Mouse (Mus musculus): Measurements from ENCODE around the gene Cdk2ap2. TPM values are rescaled to one million over a fixed set of nuclear protein-coding genes. Genes with fewer than 3 reads are reported as not detected.

The Cdk2ap2 gene
- polyA plus RNA-seq, 1 experiment, result 247 TPM

DNA sequence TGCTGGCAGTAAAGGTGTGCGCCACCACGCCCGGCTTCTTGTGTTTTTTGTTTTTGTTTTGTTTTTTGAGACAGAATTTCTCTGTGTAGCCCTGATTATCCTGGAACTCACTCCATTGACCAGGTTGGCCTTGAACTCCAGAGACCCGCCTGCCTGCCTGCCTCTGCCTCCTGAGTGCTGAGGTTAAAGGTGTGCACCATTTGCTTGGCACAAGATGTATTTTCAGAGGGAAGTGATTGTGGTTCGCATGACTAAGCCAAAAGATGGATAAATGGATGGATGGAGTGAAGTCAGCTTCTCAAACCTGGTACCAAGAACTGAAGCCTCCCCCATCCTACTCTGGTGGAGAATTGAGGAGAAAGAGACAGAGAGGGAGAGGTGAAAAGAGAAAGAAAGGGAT is 42.4 kb upstream of the Cdk2ap2 start:
- 91% methylated on average over 5 of the region's 5 CpGs for WGBS
- TF ChIP-seq POLR2A (IDR thresholded peaks at IDR 0.05; ENCODE audit: low read depth, low read length), result no peak
- no peak for TF ChIP-seq CTCF (IDR thresholded peaks at IDR 0.05; ENCODE audit: extremely low read depth, insufficient read depth, insufficient read length, insufficient replicate concordance)
- no peaks in the 10 kb centered on the region for H3K36me3 ChIP-seq (ENCODE audit: control insufficient read depth, insufficient read depth, low read length)
- DNase-seq (ENCODE audit: low read depth in 1 of 2, low spot score in 2 of 2), result no peak
- peaks cover under 1% of the 10 kb centered on the region; the same call in 1 of the 2 replicates for H3K4me1 ChIP-seq (ENCODE audit: control insufficient read depth, insufficient read depth, insufficient read length)
- H3K27ac ChIP-seq (ENCODE audit: insufficient read depth, low read length), result no peak overlapping the region
- H3K4me3 ChIP-seq (ENCODE audit: extremely low read depth, insufficient read depth, insufficient read length), result no peak overlapping the region
- H3K27me3 ChIP-seq (ENCODE audit: control insufficient read depth, insufficient read depth, low read length), result no peaks in the 10 kb centered on the region

- Histone ChIP-seq H3K36me3 (ENCODE audit: control insufficient read depth, insufficient read depth, low read length) (no peaks in the 10 kb centered on the region), H3K4me1 (ENCODE audit: control insufficient read depth, insufficient read depth, insufficient read length) (peaks cover 2% of the 10 kb centered on the region; the same call in 1 of the 2 replicates), H3K27ac (ENCODE audit: insufficient read depth, low read length) (no peak overlapping the region), H3K27me3 (ENCODE audit: control insufficient read depth, insufficient read depth, low read length) (no peaks in the 10 kb centered on the region), H3K4me3 (ENCODE audit: extremely low read depth, insufficient read depth, insufficient read length) (no peak overlapping the region)
- no peak for DNase-seq (ENCODE audit: low read depth in 1 of 2, low spot score in 2 of 2)
- WGBS, result 81% methylated on average over 8 of the region's 8 CpGs
- no peak for TF ChIP-seq CTCF (IDR thresholded peaks at IDR 0.05; ENCODE audit: extremely low read depth, insufficient read depth, insufficient read length, insufficient replicate concordance)
- TF ChIP-seq POLR2A (IDR thresholded peaks at IDR 0.05; ENCODE audit: low read depth, low read length), result no peak
These were observed 41.6 kb upstream of the Cdk2ap2 start for GRCm38 (mm10) chr19:4055216-4055946.

GRCm38 (mm10) chr19:4055947-4056693 is 40.9 kb upstream of the Cdk2ap2 start:
- DNase-seq (ENCODE audit: low read depth in 1 of 2, low spot score in 2 of 2), result no peak
- Histone ChIP-seq H3K4me3 (ENCODE audit: extremely low read depth, insufficient read depth, insufficient read length) (no peak overlapping the region), H3K27ac (ENCODE audit: insufficient read depth, low read length) (no peak overlapping the region), H3K27me3 (ENCODE audit: control insufficient read depth, insufficient read depth, low read length) (no peaks in the 10 kb centered on the region), H3K36me3 (ENCODE audit: control insufficient read depth, insufficient read depth, low read length) (no peaks in the 10 kb centered on the region), H3K4me1 (ENCODE audit: control insufficient read depth, insufficient read depth, insufficient read length) (peaks cover 2% of the 10 kb centered on the region; the same call in 1 of the 2 replicates)
- TF ChIP-seq POLR2A (IDR thresholded peaks at IDR 0.05; ENCODE audit: low read depth, low read length) (no peak), CTCF (IDR thresholded peaks at IDR 0.05; ENCODE audit: extremely low read depth, insufficient read depth, insufficient read length, insufficient replicate concordance) (no peak)
- WGBS, result 84% methylated on average over 15 of the region's 15 CpGs

GRCm38 (mm10) chr19:4056727-4057126 is 40.3 kb upstream of the Cdk2ap2 start:
- no peak for DNase-seq (ENCODE audit: low read depth in 1 of 2, low spot score in 2 of 2)
- Histone ChIP-seq H3K27me3 (ENCODE audit: control insufficient read depth, insufficient read depth, low read length) (no peaks in the 10 kb centered on the region), H3K4me3 (ENCODE audit: extremely low read depth, insufficient read depth, insufficient read length) (no peak overlapping the region), H3K36me3 (ENCODE audit: control insufficient read depth, insufficient read depth, low read length) (no peaks in the 10 kb centered on the region), H3K4me1 (ENCODE audit: control insufficient read depth, insufficient read depth, insufficient read length) (peaks cover 2% of the 10 kb centered on the region; the same call in 1 of the 2 replicates), H3K27ac (ENCODE audit: insufficient read depth, low read length) (no peak overlapping the region)
- WGBS, result 74% methylated on average over 4 of the region's 4 CpGs
- TF ChIP-seq CTCF (IDR thresholded peaks at IDR 0.05; ENCODE audit: extremely low read depth, insufficient read depth, insufficient read length, insufficient replicate concordance) (no peak), POLR2A (IDR thresholded peaks at IDR 0.05; ENCODE audit: low read depth, low read length) (no peak)

DNA sequence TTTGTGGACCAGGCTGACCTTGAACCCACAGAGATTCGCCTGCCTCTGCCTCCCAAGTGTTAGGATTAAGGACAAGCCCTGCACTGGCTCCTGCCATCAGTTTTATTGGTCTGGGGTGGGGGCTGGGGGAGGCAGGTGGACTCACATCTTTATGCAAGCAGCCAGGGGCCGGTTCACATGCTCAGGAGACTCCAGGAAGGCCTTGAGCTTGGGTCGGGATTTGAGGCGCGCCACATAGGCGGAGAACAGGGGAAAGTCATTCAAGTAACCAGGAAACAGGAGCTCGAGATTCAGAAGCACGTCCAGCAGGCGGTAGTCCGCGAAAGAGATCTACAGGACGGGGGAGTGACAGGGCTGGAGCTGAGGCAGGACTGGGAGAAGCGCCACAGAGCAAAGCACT is 39.6 kb upstream of the Cdk2ap2 start:
- H3K4me3 ChIP-seq (ENCODE audit: extremely low read depth, insufficient read depth, insufficient read length), result no peak overlapping the region
- no peak for TF ChIP-seq CTCF (IDR thresholded peaks at IDR 0.05; ENCODE audit: extremely low read depth, insufficient read depth, insufficient read length, insufficient replicate concordance)
- TF ChIP-seq POLR2A (IDR thresholded peaks at IDR 0.05; ENCODE audit: low read depth, low read length), result no peak
- peaks cover 2% of the 10 kb centered on the region; the same call in 1 of the 2 replicates for H3K4me1 ChIP-seq (ENCODE audit: control insufficient read depth, insufficient read depth, insufficient read length)
- no peak for DNase-seq (ENCODE audit: low read depth in 1 of 2, low spot score in 2 of 2)
- H3K27me3 ChIP-seq (ENCODE audit: control insufficient read depth, insufficient read depth, low read length), result no peaks in the 10 kb centered on the region
- 92% methylated on average over 13 of the region's 13 CpGs for WGBS
- H3K36me3 ChIP-seq (ENCODE audit: control insufficient read depth, insufficient read depth, low read length), result no peaks in the 10 kb centered on the region
- no peak overlapping the region for H3K27ac ChIP-seq (ENCODE audit: insufficient read depth, low read length)

- TF ChIP-seq POLR2A (IDR thresholded peaks at IDR 0.05; ENCODE audit: low read depth, low read length) (no peak), CTCF (IDR thresholded peaks at IDR 0.05; ENCODE audit: extremely low read depth, insufficient read depth, insufficient read length, insufficient replicate concordance) (no peak)
- WGBS, result 98% methylated on average over 7 of the region's 7 CpGs
- no peak overlapping the region for H3K27ac ChIP-seq (ENCODE audit: insufficient read depth, low read length)
- H3K36me3 ChIP-seq (ENCODE audit: control insufficient read depth, insufficient read depth, low read length), result no peaks in the 10 kb centered on the region
- no peak overlapping the region for H3K4me3 ChIP-seq (ENCODE audit: extremely low read depth, insufficient read depth, insufficient read length)
- H3K4me1 ChIP-seq (ENCODE audit: control insufficient read depth, insufficient read depth, insufficient read length), result peaks cover 2% of the 10 kb centered on the region; the same call in 1 of the 2 replicates
- DNase-seq (ENCODE audit: low read depth in 1 of 2, low spot score in 2 of 2), result no peak
- no peaks in the 10 kb centered on the region for H3K27me3 ChIP-seq (ENCODE audit: control insufficient read depth, insufficient read depth, low read length)
These were observed 39.0 kb upstream of the Cdk2ap2 start for GRCm38 (mm10) chr19:4057962-4058361.
